Mouse (Mus musculus): ENCODE measurements at regions not wholly inside any gene's neighbourhood (a gene's known extent, or its start where the extent isn't known, plus 50 kb on each side); places are given as distances from the start of the nearest gene placed in this dataset.

DNA sequence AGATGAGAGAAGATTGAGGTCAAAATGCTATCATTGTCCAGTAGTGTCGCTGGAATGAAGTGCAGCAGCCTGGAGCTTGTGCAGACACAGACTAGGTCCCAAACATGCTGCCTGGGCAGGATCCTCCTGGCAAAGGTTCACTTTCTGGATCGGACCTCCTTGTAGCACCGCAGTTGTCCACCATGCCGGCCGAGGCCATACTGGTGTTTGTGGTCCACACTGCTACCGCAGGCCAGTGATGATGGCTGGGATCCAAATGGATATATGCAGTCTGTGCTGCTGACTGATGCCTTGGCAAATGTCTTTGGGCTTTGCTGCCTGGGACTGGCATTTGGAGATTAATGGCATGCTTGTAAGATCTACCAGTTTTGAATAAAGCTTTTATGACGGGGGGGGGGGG lies 174.5 kb upstream of the Tas2r134 start:
- Histone ChIP-seq H3K36me3 (ENCODE audit: insufficient read depth) (no peaks in the 10 kb centered on the region), H3K4me1 (ENCODE audit: insufficient read depth) (no peaks in the 10 kb centered on the region), H3K9ac (no peak overlapping the region), H3K9me3 (ENCODE audit: low read depth, low read length) (no peaks in the 10 kb centered on the region), H3K4me3 (ENCODE audit: low read depth, low read length) (no peak overlapping the region), H3K27ac (ENCODE audit: low read depth) (no peak overlapping the region), H3K4me2 (no peak overlapping the region), H3K27me3 (ENCODE audit: insufficient read depth, low read length) (no peaks in the 10 kb centered on the region)
- ATAC-seq (ENCODE audit: insufficient read depth) (no peak), DNase-seq (peak; percentile 17)
- 69% methylated on average over 7 of the region's 7 CpGs for WGBS
- TF ChIP-seq CTCF (IDR thresholded peaks at IDR 0.05; ENCODE audit: low read depth), result no peak

DNA sequence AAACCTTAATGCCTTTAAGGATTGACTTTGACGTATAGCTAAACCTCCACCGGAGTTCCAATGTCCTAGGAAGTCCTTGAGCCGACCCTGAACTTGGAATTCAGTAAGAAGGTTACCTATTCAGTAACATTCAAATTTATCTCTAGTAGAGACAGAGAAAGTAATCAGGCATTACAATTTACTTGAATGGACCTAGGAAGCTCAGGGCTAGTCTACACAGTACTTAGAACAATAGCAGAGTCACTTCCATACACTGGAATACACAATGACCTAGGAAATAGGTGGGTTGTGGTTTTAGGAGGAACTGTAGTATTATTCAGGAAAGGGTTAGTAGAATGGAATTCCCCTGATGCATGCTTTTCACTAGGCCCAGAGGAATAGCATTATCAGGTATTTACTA lies 179.2 kb upstream of the Tas2r134 start:
- Histone ChIP-seq H3K4me2 (no peak overlapping the region), H3K9me3 (ENCODE audit: low read depth, low read length) (no peaks in the 10 kb centered on the region), H3K4me1 (ENCODE audit: insufficient read depth) (no peaks in the 10 kb centered on the region), H3K27me3 (ENCODE audit: insufficient read depth, low read length) (no peaks in the 10 kb centered on the region), H3K36me3 (ENCODE audit: insufficient read depth) (no peaks in the 10 kb centered on the region), H3K9ac (no peak overlapping the region), H3K4me3 (ENCODE audit: low read depth, low read length) (no peak overlapping the region), H3K27ac (ENCODE audit: low read depth) (no peak overlapping the region)
- 90% methylated on average over 3 of the region's 3 CpGs for WGBS
- no peak for DNase-seq
- ATAC-seq (ENCODE audit: insufficient read depth), result no peak
- no peak for TF ChIP-seq CTCF (IDR thresholded peaks at IDR 0.05; ENCODE audit: low read depth)

DNA sequence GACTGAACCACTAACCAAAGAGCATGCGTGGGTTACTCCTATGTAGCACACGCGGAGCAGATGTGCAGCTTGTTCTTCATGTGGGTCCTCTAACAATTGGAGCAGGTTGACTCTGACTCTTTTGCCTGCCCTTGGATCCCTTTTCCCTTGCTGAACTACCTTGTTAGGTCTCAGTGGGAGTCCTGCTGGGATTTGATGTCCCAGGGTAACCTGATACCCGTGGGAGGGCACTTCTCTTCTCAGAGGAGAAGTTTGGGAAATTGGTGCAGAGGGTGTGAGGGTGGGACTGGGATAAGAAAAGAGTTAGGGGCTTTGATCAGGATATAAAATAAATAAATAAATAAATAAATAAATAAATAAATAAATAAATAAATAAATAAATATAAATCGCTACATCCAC lies 179.7 kb upstream of the Tas2r134 start:
- Histone ChIP-seq H3K4me2 (no peak overlapping the region), H3K4me1 (ENCODE audit: insufficient read depth) (no peaks in the 10 kb centered on the region), H3K4me3 (ENCODE audit: low read depth, low read length) (no peak overlapping the region), H3K9ac (no peak overlapping the region), H3K36me3 (ENCODE audit: insufficient read depth) (no peaks in the 10 kb centered on the region), H3K9me3 (ENCODE audit: low read depth, low read length) (no peaks in the 10 kb centered on the region), H3K27ac (ENCODE audit: low read depth) (no peak overlapping the region), H3K27me3 (ENCODE audit: insufficient read depth, low read length) (no peaks in the 10 kb centered on the region)
- DNase-seq (no peak), ATAC-seq (ENCODE audit: insufficient read depth) (no peak)
- no peak for TF ChIP-seq CTCF (IDR thresholded peaks at IDR 0.05; ENCODE audit: low read depth)
- WGBS, result 83% methylated on average over 5 of the region's 5 CpGs

DNA sequence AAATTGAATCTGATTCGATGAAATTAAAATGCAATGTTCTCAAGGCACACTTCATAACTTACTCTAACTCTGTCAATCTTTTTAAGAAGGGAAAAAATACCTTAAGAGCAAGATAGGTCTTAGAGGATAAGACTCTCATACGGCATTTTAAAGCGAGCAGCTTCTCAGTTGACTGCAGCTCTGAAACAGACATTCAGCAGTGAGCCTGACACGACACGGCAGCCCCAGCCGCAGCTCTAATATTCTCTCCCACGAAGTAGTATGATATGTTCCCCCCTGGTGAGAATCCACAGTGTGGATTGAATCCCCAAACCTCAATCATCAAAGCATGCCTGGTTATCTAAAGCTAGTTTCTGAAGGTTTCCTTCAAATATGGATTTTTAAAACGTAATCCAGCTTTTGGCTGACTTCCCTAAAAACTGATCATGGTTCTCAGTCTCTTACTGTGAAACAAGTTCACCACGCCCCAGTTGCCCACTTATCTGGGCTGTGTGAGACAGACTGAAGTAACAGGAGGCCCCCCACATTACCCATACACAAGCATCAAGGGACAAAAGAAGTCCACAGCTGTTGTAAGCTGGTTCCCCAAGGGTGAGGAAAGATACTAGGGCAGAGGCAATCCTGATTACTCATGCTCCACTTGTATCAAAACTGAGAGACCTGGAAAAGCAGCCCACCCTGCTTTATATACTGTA lies 182.8 kb upstream of the Tas2r134 start:
- DNase-seq, result no peak

DNA sequence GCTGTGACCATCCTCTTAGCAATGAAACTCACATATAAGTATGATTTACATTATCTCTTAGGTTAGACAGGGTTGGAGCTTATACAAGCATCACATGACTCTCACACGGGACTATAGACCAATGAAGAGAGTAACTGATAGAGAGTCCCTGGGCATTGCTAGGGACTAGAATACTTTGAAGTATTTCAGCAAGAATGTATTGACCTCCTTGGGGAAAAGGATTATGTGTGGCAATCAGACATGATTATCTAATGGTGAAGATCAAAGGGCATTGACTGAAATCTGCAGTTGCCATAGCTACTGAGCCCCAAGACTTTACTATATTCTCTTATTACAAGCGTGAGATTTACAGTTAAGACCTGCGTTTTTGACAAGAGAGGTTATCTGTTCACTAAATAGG lies 183.4 kb upstream of the Tas2r134 start:
- ATAC-seq (ENCODE audit: insufficient read depth), result no peak

More for the DNA sequence above, 182.8 kb upstream of the Tas2r134 start:
- no peak for TF ChIP-seq CTCF (IDR thresholded peaks at IDR 0.05; ENCODE audit: low read depth)
- no peaks in the 10 kb centered on the region for H3K27me3 ChIP-seq (ENCODE audit: insufficient read depth, low read length)
- H3K36me3 ChIP-seq (ENCODE audit: insufficient read depth), result no peaks in the 10 kb centered on the region
- no peak overlapping the region for H3K27ac ChIP-seq (ENCODE audit: low read depth)
- H3K4me1 ChIP-seq (ENCODE audit: insufficient read depth), result no peaks in the 10 kb centered on the region
- WGBS, result 50% methylated on average over 9 of the region's 9 CpGs
- no peaks in the 10 kb centered on the region for H3K9me3 ChIP-seq (ENCODE audit: low read depth, low read length)
- H3K4me2 ChIP-seq, result no peak overlapping the region
- ATAC-seq (ENCODE audit: insufficient read depth), result no peak
- no peak overlapping the region for H3K9ac ChIP-seq
- H3K4me3 ChIP-seq (ENCODE audit: low read depth, low read length), result no peak overlapping the region

DNA sequence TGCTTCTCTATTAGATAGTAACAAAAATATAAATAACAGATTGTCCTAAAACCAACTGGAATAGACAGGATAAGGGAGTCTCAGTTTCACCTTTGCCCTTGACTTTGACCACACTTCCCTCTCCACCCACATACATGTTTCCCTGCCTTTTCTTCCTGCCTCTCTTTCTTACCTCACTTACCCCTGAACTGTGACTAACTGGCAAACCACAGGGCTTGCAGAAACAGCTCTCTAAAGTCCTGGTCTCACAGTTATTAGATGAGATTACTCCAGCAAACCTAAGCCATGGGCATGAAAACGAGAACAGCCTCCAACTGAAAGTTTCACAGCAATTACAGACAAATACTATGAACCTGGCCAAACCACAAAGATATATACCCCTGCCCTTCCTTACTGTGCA lies 188.3 kb upstream of the Tas2r134 start:
- no peak for TF ChIP-seq CTCF (IDR thresholded peaks at IDR 0.05; ENCODE audit: low read depth)
- Histone ChIP-seq H3K27me3 (ENCODE audit: insufficient read depth, low read length) (no peaks in the 10 kb centered on the region), H3K4me2 (no peak overlapping the region), H3K27ac (ENCODE audit: low read depth) (no peak overlapping the region), H3K4me3 (ENCODE audit: low read depth, low read length) (no peak overlapping the region), H3K9me3 (ENCODE audit: low read depth, low read length) (no peaks in the 10 kb centered on the region), H3K4me1 (ENCODE audit: insufficient read depth) (no peaks in the 10 kb centered on the region), H3K9ac (no peak overlapping the region), H3K36me3 (ENCODE audit: insufficient read depth) (no peaks in the 10 kb centered on the region)
- DNase-seq, result no peak
- no peak for ATAC-seq (ENCODE audit: insufficient read depth)
- WGBS, result 70% methylated on average over 1 of the region's 1 CpGs

More for the DNA sequence above, 183.4 kb upstream of the Tas2r134 start:
- no peak overlapping the region for H3K27ac ChIP-seq (ENCODE audit: low read depth)
- DNase-seq, result no peak
- no peak overlapping the region for H3K4me2 ChIP-seq
- no peaks in the 10 kb centered on the region for H3K4me1 ChIP-seq (ENCODE audit: insufficient read depth)
- no peaks in the 10 kb centered on the region for H3K9me3 ChIP-seq (ENCODE audit: low read depth, low read length)
- no peaks in the 10 kb centered on the region for H3K36me3 ChIP-seq (ENCODE audit: insufficient read depth)
- no peaks in the 10 kb centered on the region for H3K27me3 ChIP-seq (ENCODE audit: insufficient read depth, low read length)
- H3K4me3 ChIP-seq (ENCODE audit: low read depth, low read length), result no peak overlapping the region
- TF ChIP-seq CTCF (IDR thresholded peaks at IDR 0.05; ENCODE audit: low read depth), result no peak
- H3K9ac ChIP-seq, result no peak overlapping the region
- 44% methylated on average over 3 of the region's 3 CpGs for WGBS

- Histone ChIP-seq H3K4me3 (ENCODE audit: low read depth, low read length) (no peak overlapping the region), H3K9ac (no peak overlapping the region), H3K27me3 (ENCODE audit: insufficient read depth, low read length) (no peaks in the 10 kb centered on the region), H3K4me1 (ENCODE audit: insufficient read depth) (no peaks in the 10 kb centered on the region), H3K27ac (ENCODE audit: low read depth) (no peak overlapping the region), H3K36me3 (ENCODE audit: insufficient read depth) (no peaks in the 10 kb centered on the region), H3K4me2 (no peak overlapping the region), H3K9me3 (ENCODE audit: low read depth, low read length) (no peaks in the 10 kb centered on the region)
- ATAC-seq (ENCODE audit: insufficient read depth), result no peak
- peak; percentile 65 for TF ChIP-seq CTCF (IDR thresholded peaks at IDR 0.05; ENCODE audit: low read depth)
- 42% methylated on average over 3 of the region's 3 CpGs for WGBS
- peak; percentile 51 for DNase-seq
Measured at GRCm38 (mm10) chr2:51436590-51436989, 190.7 kb upstream of the Tas2r134 start.
